Comparison of ENCODE assay signal across 15 mouse cellular contexts in genomic region chr6:50815579-50815978, GRCm38 (mm10).
DNase-seq lines count a peak whose midpoint lies in the region; ATAC-seq and TF ChIP-seq lines count a peak whose summit lies in the region.
"Had no signal": no experiment of that assay in that cellular context is flagged by ENCODE, and none has a peak within 500 bp of the region (broad histone marks: within the 10 kb centered on the region; RNA-seq: fewer than 3 reads in every experiment).

No protein-coding gene starts in this region.

- no peaks in the 10 kb centered on the region for H3K27me3 ChIP-seq in heart, postnatal 0 days (ENCODE audit: control insufficient read depth, insufficient read depth, low read length)
- H3K27me3 ChIP-seq in heart, embryonic 10.5 days (ENCODE audit: insufficient read depth, poor library complexity, severe bottlenecking) = 0 out of 2 replicates have a peak, but pooled peaks cover 5% of the 10 kb centered on the region
- peaks cover 12% of the 10 kb centered on the region for H3K27me3 ChIP-seq in embryonic facial prominence, embryonic 13.5 days
- H3K27me3 ChIP-seq in hindbrain, embryonic 14.5 days (ENCODE audit: control insufficient read depth, insufficient read depth, low read length) = no peaks in the 10 kb centered on the region
- no peaks in the 10 kb centered on the region for H3K27me3 ChIP-seq in midbrain, embryonic 16.5 days (ENCODE audit: control insufficient read depth, insufficient read depth, low read depth, low read length)
- no peaks in the 10 kb centered on the region for H3K27me3 ChIP-seq in kidney, embryonic 14.5 days (ENCODE audit: control insufficient read depth, insufficient read depth, low read length)

- WGBS in heart, postnatal 0 days = 46% methylated on average over 8 of the region's 8 CpGs
- WGBS in heart, embryonic 10.5 days = 74% methylated on average over 8 of the region's 8 CpGs
- WGBS in embryonic facial prominence, embryonic 13.5 days = 37% methylated on average over 8 of the region's 8 CpGs
- WGBS in hindbrain, embryonic 14.5 days = 43% methylated on average over 8 of the region's 8 CpGs
- WGBS in midbrain, embryonic 16.5 days = 51% methylated on average over 8 of the region's 8 CpGs
- WGBS in kidney, embryonic 14.5 days = 83% methylated on average over 8 of the region's 8 CpGs

- no peaks in the 10 kb centered on the region; the same call in 1 of the 2 replicates for H3K4me1 ChIP-seq in heart, postnatal 0 days (ENCODE audit: control insufficient read depth, insufficient read depth)
- H3K4me1 ChIP-seq in heart, embryonic 10.5 days = peaks cover 18% of the 10 kb centered on the region
- H3K4me1 ChIP-seq in embryonic facial prominence, embryonic 13.5 days = peaks cover 68% of the 10 kb centered on the region
- H3K4me1 ChIP-seq in hindbrain, embryonic 14.5 days (replicated peaks; ENCODE audit: control insufficient read depth, insufficient read depth, low read length) = peaks cover 19% of the 10 kb centered on the region
- H3K4me1 ChIP-seq in midbrain, embryonic 16.5 days (ENCODE audit: control insufficient read depth, insufficient read depth, low read length) = peaks cover 10% of the 10 kb centered on the region
- H3K4me1 ChIP-seq in kidney, embryonic 14.5 days (ENCODE audit: control insufficient read depth, insufficient read depth, low read length) = peaks cover 46% of the 10 kb centered on the region

- no peaks in the 10 kb centered on the region for H3K9me3 ChIP-seq in heart, postnatal 0 days (replicated peaks; ENCODE audit: control insufficient read depth, low read length)
- no peaks in the 10 kb centered on the region for H3K9me3 ChIP-seq in heart, embryonic 10.5 days
- 0 out of 2 replicates have a peak, but pooled peaks cover 3% of the 10 kb centered on the region for H3K9me3 ChIP-seq in embryonic facial prominence, embryonic 13.5 days
- H3K9me3 ChIP-seq in hindbrain, embryonic 14.5 days (ENCODE audit: control insufficient read depth, low read length) = no peaks in the 10 kb centered on the region
- no peaks in the 10 kb centered on the region for H3K9me3 ChIP-seq in midbrain, embryonic 16.5 days (replicated peaks; ENCODE audit: control insufficient read depth, low read length, poor library complexity, severe bottlenecking)
- H3K9me3 ChIP-seq in kidney, embryonic 14.5 days (ENCODE audit: control insufficient read depth, low read length) = no peaks in the 10 kb centered on the region

- ATAC-seq in heart, postnatal 0 days (ENCODE audit: insufficient read depth, low read depth) = 0 out of 2 replicates have a peak, but pooled peaks have one; percentile 27
- 0 out of 2 replicates have a peak, but pooled peaks have one; percentile 59 for ATAC-seq in embryonic facial prominence, embryonic 13.5 days (ENCODE audit: insufficient number of reproducible peaks, insufficient read depth, low FRiP score, low TSS enrichment, low read depth)
- ATAC-seq in hindbrain, embryonic 14.5 days (ENCODE audit: low FRiP score) = peak; percentile 75; the same call in 1 of the 2 replicates
- ATAC-seq in midbrain, embryonic 16.5 days = peak; percentile 68; the same call in 1 of the 2 replicates
- no peak for ATAC-seq in kidney, embryonic 14.5 days (ENCODE audit: low FRiP score, low TSS enrichment)

- DNase-seq in heart, postnatal 0 days (ENCODE audit: low spot score) = no peak
- DNase-seq in heart, embryonic 10.5 days (ENCODE audit: low spot score) = no peak
- DNase-seq in hindbrain, embryonic 14.5 days (ENCODE audit: low spot score) = no peak
- no peak for DNase-seq in thymus, postnatal 36 days
- DNase-seq in testis, postnatal 14 days (ENCODE audit: low spot score) = no peak
- DNase-seq: adrenal gland, postnatal 25 days; gastrocnemius, postnatal 10 days; kidney, adult 9 months; layer of hippocampus, adult 9-11 months; thymus, adult 2 months had no signal

- H3K4me3 ChIP-seq in heart, postnatal 0 days (ENCODE audit: low read depth, low read length) = no peak overlapping the region
- H3K4me3 ChIP-seq in heart, embryonic 10.5 days = no peak overlapping the region
- no peak overlapping the region for H3K4me3 ChIP-seq in embryonic facial prominence, embryonic 13.5 days
- no peak overlapping the region for H3K4me3 ChIP-seq in hindbrain, embryonic 14.5 days (replicated peaks; ENCODE audit: low read length)
- no peak overlapping the region for H3K4me3 ChIP-seq in midbrain, embryonic 16.5 days (ENCODE audit: low read depth, low read length)
- no peak overlapping the region for H3K4me3 ChIP-seq in kidney, embryonic 14.5 days (ENCODE audit: low read length)

- no peak overlapping the region for H3K27ac ChIP-seq in heart, postnatal 0 days (ENCODE audit: low read depth)
- H3K27ac ChIP-seq in heart, embryonic 10.5 days = no peak overlapping the region
- H3K27ac ChIP-seq in embryonic facial prominence, embryonic 13.5 days = peak overlapping the region; percentile 72
- H3K27ac ChIP-seq in hindbrain, embryonic 14.5 days = peak overlapping the region; percentile 48; the same call in 1 of the 2 replicates
- H3K27ac ChIP-seq in midbrain, embryonic 16.5 days (ENCODE audit: low read length) = peak overlapping the region; percentile 2; the same call in 1 of the 2 replicates
- H3K27ac ChIP-seq in kidney, embryonic 14.5 days (ENCODE audit: low read depth, low read length) = no peak overlapping the region

- H3K9ac ChIP-seq in heart, postnatal 0 days (replicated peaks; ENCODE audit: low read depth, low read length) = no peak overlapping the region
- no peak overlapping the region for H3K9ac ChIP-seq in embryonic facial prominence, embryonic 13.5 days
- no peak overlapping the region for H3K9ac ChIP-seq in hindbrain, embryonic 14.5 days
- H3K9ac ChIP-seq in midbrain, embryonic 16.5 days (ENCODE audit: low read depth, low read length) = no peak overlapping the region
- H3K9ac ChIP-seq in kidney, embryonic 14.5 days (ENCODE audit: low read depth, low read length) = no peak overlapping the region

- TF ChIP-seq CTCF in heart, postnatal 0 days (IDR thresholded peaks at IDR 0.05; ENCODE audit: low read depth) = no peak

- TF ChIP-seq EP300 in heart, postnatal 0 days (IDR thresholded peaks at IDR 0.05; ENCODE audit: low read depth) = no peak

- H3K4me2 ChIP-seq in heart, postnatal 0 days (ENCODE audit: low read depth, low read length) = no peak overlapping the region
- no peak overlapping the region for H3K4me2 ChIP-seq in embryonic facial prominence, embryonic 13.5 days
- H3K4me2 ChIP-seq in hindbrain, embryonic 14.5 days (replicated peaks) = no peak overlapping the region
- H3K4me2 ChIP-seq in midbrain, embryonic 16.5 days (ENCODE audit: low read length) = no peak overlapping the region
- H3K4me2 ChIP-seq in kidney, embryonic 14.5 days (replicated peaks; ENCODE audit: low read depth, low read length) = no peak overlapping the region
- H3K4me2 ChIP-seq: heart, embryonic 11.5 days; liver, embryonic 11.5 days had no signal

- H3K36me3 ChIP-seq in heart, postnatal 0 days (replicated peaks; ENCODE audit: control insufficient read depth, insufficient read depth, low read length) = no peaks in the 10 kb centered on the region
- no peaks in the 10 kb centered on the region for H3K36me3 ChIP-seq in heart, embryonic 10.5 days
- H3K36me3 ChIP-seq in embryonic facial prominence, embryonic 13.5 days = no peaks in the 10 kb centered on the region
- no peaks in the 10 kb centered on the region for H3K36me3 ChIP-seq in hindbrain, embryonic 14.5 days (replicated peaks; ENCODE audit: control insufficient read depth, insufficient read depth)
- H3K36me3 ChIP-seq in midbrain, embryonic 16.5 days (ENCODE audit: control insufficient read depth, insufficient read depth, low read length) = no peaks in the 10 kb centered on the region
- no peaks in the 10 kb centered on the region for H3K36me3 ChIP-seq in kidney, embryonic 14.5 days (ENCODE audit: control insufficient read depth, insufficient read depth, low read length)

Comparison
In these comparisons a context has a peak if more than half of its experiments do, and no peak if none do; other contexts are left out.
1. H3K27ac ChIP-seq: peak in embryonic facial prominence, embryonic 13.5 days (single experiment), hindbrain, embryonic 14.5 days (single experiment) and midbrain, embryonic 16.5 days (single experiment); none in heart, postnatal 0 days (single experiment), heart, embryonic 10.5 days (single experiment) and kidney, embryonic 14.5 days (single experiment).